Mouse (Mus musculus): ENCODE results near the gene Lin54. TPM values are rescaled to one million over a fixed set of nuclear protein-coding genes. Genes with fewer than 3 reads are reported as not detected.

Gene Lin54
- total RNA-seq, 2 experiments from 2014 or later = 18.0 to 19.5 TPM

GRCm38 (mm10) chr5:100423626-100424025 is 76.8 kb downstream of the Lin54 start:
- DNase-seq (ENCODE audit: low spot score in 2 of 2) = no peak

- DNase-seq (ENCODE audit: low spot score in 2 of 2) = no peak
Observed at GRCm38 (mm10) chr5:100418861-100419260, 81.6 kb downstream of the Lin54 start.

- DNase-seq (ENCODE audit: low spot score in 2 of 2) = no peak
Observed at GRCm38 (mm10) chr5:100418077-100418476, 82.4 kb downstream of the Lin54 start.

- peak; percentile 98 for DNase-seq (ENCODE audit: low spot score in 2 of 2)
Observed at GRCm38 (mm10) chr5:100415761-100416590, 84.5 kb downstream of the Lin54 start, which contains the start of gene Sec31a. Gene Sec31a, minus strand, starts transcription at chr5:100416234.

- no peak for DNase-seq (ENCODE audit: low spot score in 2 of 2)
Observed at GRCm38 (mm10) chr5:100414474-100415196, 85.8 kb downstream of the Lin54 start.

- DNase-seq (ENCODE audit: low spot score in 2 of 2) = no peak
Observed at GRCm38 (mm10) chr5:100412886-100413285, 87.6 kb downstream of the Lin54 start.

GRCm38 (mm10) chr5:100410281-100410680 is 90.2 kb downstream of the Lin54 start:
- DNase-seq (ENCODE audit: low spot score in 2 of 2) = no peak

- DNase-seq (ENCODE audit: low spot score in 2 of 2) = no peak
Observed at GRCm38 (mm10) chr5:100408485-100408884, 92.0 kb downstream of the Lin54 start.

GRCm38 (mm10) chr5:100396753-100397152 is 103.7 kb downstream of the Lin54 start:
- DNase-seq (ENCODE audit: low spot score in 2 of 2) = no peak

- no peak for DNase-seq (ENCODE audit: low spot score in 2 of 2)
Observed at GRCm38 (mm10) chr5:100393681-100394080, 106.8 kb downstream of the Lin54 start.

- no peak for DNase-seq (ENCODE audit: low spot score in 2 of 2)
Observed at GRCm38 (mm10) chr5:100392436-100392955, 107.9 kb downstream of the Lin54 start.

Small RNA genes within 50 kb of the gene (microRNA-seq; reads per million reads assigned to microRNA genes)
- 0 to 0.74 reads per million in 2 experiments for gene Gm23222

Other genes starting within 250 kb of the Lin54 start
- 100 to 1,000 TPM; 105 to 107 TPM for gene Sec31a, start 84.4 kb downstream of the Lin54 start, total RNA-seq (2021)
- gene Cops4, start 17.7 kb upstream of the Lin54 start, total RNA-seq (2021) = 10 to 100 TPM; 80.8 to 83.3 TPM
- not detected for gene Plac8, start 71.6 kb upstream of the Lin54 start, total RNA-seq (2021)
- gene Coq2, start 174.5 kb upstream of the Lin54 start, total RNA-seq (2021) = 10 to 100 TPM; 80.6 to 84.9 TPM
- under 1 TPM; 0.67 to 0.71 TPM for gene Hpse, start 219.1 kb upstream of the Lin54 start, total RNA-seq (2021)